Mouse (Mus musculus): ENCODE measurements around the gene D430019H16Rik.
A peak's percentile ranks its signal among the peaks of the same experiment; 100 is the strongest.

GRCm38 (mm10) chr12:105427039-105427757 is 26.5 kb upstream of the D430019H16Rik start:
- TF ChIP-seq CTCF (IDR thresholded peaks at IDR 0.05; ENCODE audit: low read depth, low read length) = peak; percentile 28; the same call in 1 of the 2 replicates
- TF ChIP-seq POLR2A (IDR thresholded peaks at IDR 0.05; ENCODE audit: extremely low read depth, insufficient read depth, low read length) = no peak

Measured in liver, adult 2 months (tissue).